Mouse (Mus musculus) forebrain, embryonic 15.5 days (tissue): Measurements from ENCODE around the gene Idua. TPM values are rescaled to one million over a fixed set of nuclear protein-coding genes. Genes with fewer than 3 reads are reported as not detected.
A peak's percentile ranks its signal among the peaks of the same experiment; 100 is the strongest.

Experiments
- ATAC-seq: fragments of 200-750 bp; cut with Nextera tagmentation; replicated peaks from 2 replicates; pipeline ENCODE4 v1.8.0; 2017; ENCODE audit warnings: mild to moderate bottlenecking, moderate TSS enrichment, moderate library complexity
- H3K27ac ChIP-seq: fragments of 300-500 bp; sonication (generic); replicated peaks from 2 replicates; pipeline ENCODE4 v1.5.1; 2015; ENCODE audit warnings: mild to moderate bottlenecking, inconsistent platforms
- H3K27me3 ChIP-seq: fragments of 300-500 bp; sonication (generic); 2 replicates; pipeline ENCODE4 v1.6.1; 2015; ENCODE audit warnings: inconsistent platforms
- H3K36me3 ChIP-seq: fragments of 300-500 bp; sonication (generic); 2 replicates; pipeline ENCODE4 v1.6.1; 2015; ENCODE audit warnings: mild to moderate bottlenecking, inconsistent platforms
- H3K4me1 ChIP-seq: fragments of 300-500 bp; sonication (generic); 2 replicates; pipeline ENCODE4 v1.6.1; 2015; ENCODE audit warnings: inconsistent platforms
- H3K4me2 ChIP-seq: fragments of 300-500 bp; sonication (generic); replicated peaks from 2 replicates; pipeline ENCODE4 v1.6.1; 2015; ENCODE audit warnings: mild to moderate bottlenecking, inconsistent platforms
- H3K4me3 ChIP-seq: fragments of 300-500 bp; sonication (generic); 2 replicates; pipeline ENCODE4 v1.5.1; 2015; ENCODE audit warnings: mild to moderate bottlenecking, inconsistent platforms
- H3K9ac ChIP-seq: fragments of 300-500 bp; sonication (generic); replicated peaks from 2 replicates; pipeline ENCODE4 v1.6.1; 2015; ENCODE audit warnings: mild to moderate bottlenecking, inconsistent platforms
- H3K9me3 ChIP-seq: fragments of 300-500 bp; sonication (generic); 2 replicates; pipeline ENCODE4 v1.6.1; 2016; ENCODE audit warnings: inconsistent platforms
- WGBS: fragments of 180-500 bp; shearing (Covaris S2); methylation state at CpG from one replicate; pipeline ENCODE4 v1.1.7; 2015; ENCODE audit warnings: mixed read lengths; 5-methylcytosine and 5-hydroxymethylcytosine counted together
- polyA plus RNA-seq: library from polyadenylated mRNA; unstranded; fragments of >200 nt; fragmentation: Nextera tagmentation; extraction: Ambion mirVana; gene quantifications from 2 replicates; pipeline ENCODE4 v1.2.1, GENCODE M21; 2015

Gene Idua
- polyA plus RNA-seq, 1 experiment from 2014 or later: 9.9 TPM

DNA sequence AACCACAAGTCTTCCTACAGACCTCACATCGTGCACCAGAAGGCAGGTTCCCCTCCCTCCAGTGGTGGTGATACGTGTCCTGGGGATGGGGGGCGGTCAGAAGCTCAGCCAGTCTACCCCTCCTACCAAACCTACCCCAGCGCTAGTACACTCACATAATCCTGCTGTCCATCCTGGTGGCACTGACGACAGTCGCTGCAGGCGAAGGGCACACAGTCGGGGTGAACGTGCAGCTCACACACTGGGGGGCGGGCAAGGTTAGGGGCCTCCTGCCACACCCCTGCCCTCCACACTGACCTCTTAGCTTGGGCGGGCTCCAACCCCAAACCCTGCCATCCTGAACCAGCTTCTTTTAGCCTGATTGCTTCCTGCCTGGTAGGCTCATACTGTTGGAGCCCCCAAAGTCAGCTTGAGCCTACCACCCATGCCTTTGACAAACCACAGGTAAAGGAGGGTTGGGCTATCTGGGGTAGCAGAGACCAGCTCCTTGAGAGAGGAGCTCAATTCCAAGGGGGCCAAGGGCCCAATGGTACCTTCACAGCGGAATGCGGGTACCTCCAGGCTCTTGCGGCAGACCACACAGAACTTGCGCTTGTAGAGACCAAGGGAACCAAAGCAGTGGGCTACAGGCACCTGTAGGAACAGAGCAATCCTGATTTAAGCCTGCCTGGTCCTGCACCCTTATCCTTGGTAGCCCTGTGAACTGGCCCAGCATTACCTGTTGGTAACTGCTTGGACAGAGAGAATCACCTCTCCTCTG is 4.1 kb upstream of the Idua start:
- no peak for ATAC-seq
- WGBS: 90% methylated on average over 15 of the region's 15 CpGs
- H3K4me3 ChIP-seq: no peak overlapping the region
- H3K27me3 ChIP-seq: no peaks in the 10 kb centered on the region
- no peak overlapping the region for H3K9ac ChIP-seq
- no peaks in the 10 kb centered on the region for H3K9me3 ChIP-seq
- peaks cover 43% of the 10 kb centered on the region for H3K36me3 ChIP-seq
- H3K4me1 ChIP-seq: peaks cover 25% of the 10 kb centered on the region
- H3K4me2 ChIP-seq: no peak overlapping the region
- no peak overlapping the region for H3K27ac ChIP-seq

- no peak for ATAC-seq
- WGBS: 80% methylated on average over 5 of the region's 5 CpGs
- Histone ChIP-seq H3K9me3 (no peaks in the 10 kb centered on the region), H3K4me1 (peaks cover 27% of the 10 kb centered on the region), H3K9ac (no peak overlapping the region), H3K27me3 (no peaks in the 10 kb centered on the region), H3K36me3 (peaks cover 43% of the 10 kb centered on the region), H3K27ac (no peak overlapping the region), H3K4me3 (no peak overlapping the region), H3K4me2 (no peak overlapping the region)
Observed at GRCm38 (mm10) chr5:108657406-108657805, 2.7 kb upstream of the Idua start.

DNA sequence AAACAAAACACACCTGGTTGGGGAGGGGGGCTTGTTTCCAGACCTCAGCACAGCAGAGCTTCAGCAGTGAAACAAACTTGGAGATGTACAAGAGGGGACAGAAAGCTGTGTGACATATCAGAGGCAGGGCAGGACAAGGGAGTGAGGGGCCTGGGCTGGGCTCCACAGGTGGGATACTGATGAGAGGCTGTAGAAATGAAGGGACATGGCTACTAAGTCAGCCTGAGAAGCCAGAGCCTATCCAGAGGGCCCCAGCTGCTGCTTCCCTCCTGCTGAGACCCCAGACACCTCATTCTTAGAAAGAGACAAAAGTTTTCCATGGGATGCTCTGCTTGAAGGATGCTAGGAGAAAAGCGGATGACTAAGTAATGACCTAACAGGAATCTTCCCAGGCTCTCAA is 1.5 kb upstream of the Idua start:
- ATAC-seq: no peak

GRCm38 (mm10) chr5:108660632-108661268 is 619 bp downstream of the Idua start:
- no peak overlapping the region for H3K27ac ChIP-seq
- peaks cover 27% of the 10 kb centered on the region for H3K4me1 ChIP-seq
- H3K27me3 ChIP-seq: peaks cover 5% of the 10 kb centered on the region; the same call in 1 of the 2 replicates
- peak; percentile 98 for ATAC-seq
- peak overlapping the region; percentile 86 for H3K9ac ChIP-seq
- 16% methylated on average over 36 of the region's 36 CpGs for WGBS
- peak overlapping the region; percentile 90 for H3K4me2 ChIP-seq
- H3K9me3 ChIP-seq: no peaks in the 10 kb centered on the region
- H3K36me3 ChIP-seq: peaks cover 12% of the 10 kb centered on the region
- peak overlapping the region; percentile 58 for H3K4me3 ChIP-seq

More for the DNA sequence above, 1.5 kb upstream of the Idua start:
- H3K9me3 ChIP-seq: no peaks in the 10 kb centered on the region
- no peak overlapping the region for H3K4me3 ChIP-seq
- H3K9ac ChIP-seq: no peak overlapping the region
- no peak overlapping the region for H3K27ac ChIP-seq
- H3K4me2 ChIP-seq: no peak overlapping the region
- 92% methylated on average over 1 of the region's 1 CpGs for WGBS
- H3K27me3 ChIP-seq: no peaks in the 10 kb centered on the region
- peaks cover 30% of the 10 kb centered on the region for H3K36me3 ChIP-seq
- H3K4me1 ChIP-seq: peaks cover 27% of the 10 kb centered on the region

- H3K27ac ChIP-seq: no peak overlapping the region
- no peak for ATAC-seq
Observed at GRCm38 (mm10) chr5:108662772-108663171, 2.6 kb downstream of the Idua start.

DNA sequence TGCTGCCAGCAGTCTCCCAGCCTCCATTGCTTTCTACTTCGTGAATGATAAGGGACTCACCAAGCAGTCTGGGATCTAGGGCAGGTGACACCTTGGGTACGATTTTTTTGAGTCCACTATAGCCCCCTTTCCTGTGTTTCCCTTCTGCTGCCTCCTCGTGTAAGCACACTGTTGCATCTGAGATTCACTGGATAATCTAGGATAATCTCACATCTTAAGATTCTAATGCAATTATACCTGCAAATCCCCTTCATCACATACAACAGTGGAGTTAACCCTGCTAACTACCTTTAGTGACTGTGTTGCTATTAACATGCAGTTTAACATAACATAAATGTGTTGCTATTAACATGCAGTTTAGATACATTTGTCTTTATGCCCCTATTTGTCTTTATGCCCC is 4.9 kb downstream of the Idua start:
- Histone ChIP-seq H3K27me3 (peaks cover 5% of the 10 kb centered on the region; the same call in 1 of the 2 replicates), H3K9ac (no peak overlapping the region), H3K36me3 (no peaks in the 10 kb centered on the region), H3K4me2 (no peak overlapping the region), H3K4me1 (peaks cover 22% of the 10 kb centered on the region), H3K9me3 (no peaks in the 10 kb centered on the region), H3K4me3 (no peak overlapping the region), H3K27ac (no peak overlapping the region)
- no peak for ATAC-seq
- 42% methylated on average over 3 of the region's 3 CpGs for WGBS

More at GRCm38 (mm10) chr5:108662772-108663171, 2.6 kb downstream of the Idua start:
- WGBS: 88% methylated on average over 4 of the region's 4 CpGs
- Histone ChIP-seq H3K36me3 (no peaks in the 10 kb centered on the region), H3K4me1 (peaks cover 27% of the 10 kb centered on the region), H3K4me2 (no peak overlapping the region), H3K9ac (no peak overlapping the region), H3K4me3 (no peak overlapping the region), H3K27me3 (peaks cover 5% of the 10 kb centered on the region; the same call in 1 of the 2 replicates), H3K9me3 (no peaks in the 10 kb centered on the region)

- Histone ChIP-seq H3K27me3 (peaks cover 5% of the 10 kb centered on the region; the same call in 1 of the 2 replicates), H3K4me3 (no peak overlapping the region), H3K36me3 (peaks cover 7% of the 10 kb centered on the region; the same call in 1 of the 2 replicates), H3K4me1 (peaks cover 19% of the 10 kb centered on the region), H3K9ac (no peak overlapping the region), H3K9me3 (no peaks in the 10 kb centered on the region), H3K4me2 (no peak overlapping the region), H3K27ac (no peak overlapping the region)
- no peak for ATAC-seq
- 90% methylated on average over 2 of the region's 2 CpGs for WGBS
Observed at GRCm38 (mm10) chr5:108667370-108667769, 7.2 kb downstream of the Idua start.

DNA sequence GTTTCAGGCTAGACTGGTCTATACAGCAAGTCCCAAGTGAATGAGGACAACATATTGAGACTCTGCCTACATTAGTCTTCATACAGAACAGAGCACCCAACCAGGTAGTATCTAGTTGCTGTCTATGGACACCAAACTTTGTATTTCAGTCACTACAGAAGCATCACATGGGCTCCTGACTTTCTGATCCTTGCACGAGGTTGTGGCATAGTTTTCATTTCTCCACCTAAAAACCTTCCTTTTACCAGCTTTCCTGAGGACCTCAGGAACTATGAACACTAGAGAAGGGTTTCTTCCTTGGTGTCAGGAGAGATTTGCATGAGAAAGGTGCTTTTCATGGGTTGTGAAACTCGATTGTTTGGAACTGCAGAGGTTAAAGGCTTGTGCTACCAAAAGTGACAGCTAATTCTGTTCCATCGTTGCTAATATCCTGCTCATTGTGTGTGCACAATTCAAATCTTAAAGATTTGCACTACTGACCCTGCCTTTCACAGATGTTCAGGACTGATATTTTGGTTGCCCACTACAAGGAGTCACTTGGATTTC is 8.3 kb downstream of the Idua start:
- peaks cover 11% of the 10 kb centered on the region; the same call in 1 of the 2 replicates for H3K36me3 ChIP-seq
- no peak; the same call in 1 of the 2 replicates for ATAC-seq
- H3K27me3 ChIP-seq: peaks cover 5% of the 10 kb centered on the region; the same call in 1 of the 2 replicates
- no peaks in the 10 kb centered on the region for H3K9me3 ChIP-seq
- peak overlapping the region; percentile 86 for H3K27ac ChIP-seq
- H3K9ac ChIP-seq: peak overlapping the region; percentile 60
- peak overlapping the region; percentile 64 for H3K4me2 ChIP-seq
- peaks cover 19% of the 10 kb centered on the region for H3K4me1 ChIP-seq
- 16% methylated on average over 3 of the region's 3 CpGs for WGBS
- H3K4me3 ChIP-seq: peak overlapping the region; percentile 52

DNA sequence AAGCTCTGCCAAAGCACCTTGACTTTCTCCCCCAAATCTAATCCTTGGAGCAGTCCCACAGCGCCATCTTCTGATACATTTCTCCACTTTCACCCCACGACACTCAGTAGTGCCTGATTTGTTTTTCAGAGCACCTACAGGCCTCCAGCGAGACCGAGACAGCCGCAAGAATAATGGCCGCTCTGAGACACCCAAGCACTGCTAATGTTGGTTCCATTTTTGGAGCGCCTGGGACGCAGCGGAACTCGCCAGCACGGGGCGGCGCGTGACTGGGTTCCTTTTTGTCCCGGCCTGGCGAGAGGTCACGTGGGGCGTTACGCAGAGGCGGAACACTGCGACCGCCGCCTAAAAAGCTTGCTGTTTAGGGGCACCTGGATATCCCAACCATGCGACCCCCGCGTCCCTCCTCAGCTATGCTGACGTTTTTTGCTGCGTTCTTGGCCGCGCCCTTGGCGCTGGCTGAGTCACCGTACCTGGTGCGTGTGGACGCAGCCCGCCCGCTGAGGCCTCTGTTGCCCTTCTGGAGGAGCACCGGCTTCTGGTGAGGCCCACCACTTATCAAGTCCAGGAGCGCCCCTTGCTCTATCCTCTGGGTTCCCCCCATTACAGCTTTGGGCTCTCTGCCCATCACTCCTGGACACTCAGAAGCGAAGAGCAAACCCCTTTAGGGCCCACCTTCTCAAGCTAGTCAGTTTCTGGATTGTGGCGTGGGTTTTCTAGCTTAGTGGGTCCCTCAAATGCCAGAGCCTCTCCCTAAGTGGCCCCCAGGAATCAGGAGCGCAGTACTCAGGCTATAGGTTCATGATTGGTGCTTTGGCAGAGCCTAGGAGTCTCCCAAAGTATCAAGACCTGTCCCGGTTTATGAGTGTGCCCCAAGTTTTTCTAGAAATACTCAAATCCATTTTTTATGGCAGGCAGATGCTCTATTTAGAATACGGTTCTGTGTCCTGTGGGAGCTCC is 9.1 kb downstream of the Idua start, which contains the start of gene Dgkq:
TSS of gene Dgkq (minus strand) at position 696 of the 960 bp plus-strand sequence.
- H3K27me3 ChIP-seq: peaks cover 5% of the 10 kb centered on the region; the same call in 1 of the 2 replicates
- peak within 1 kb of the TSS; percentile 52 for H3K4me3 ChIP-seq
- WGBS: 6% methylated on average over 43 of the region's 43 CpGs
- peak within 1 kb of the TSS; percentile 64 for H3K4me2 ChIP-seq
- H3K27ac ChIP-seq: peak within 1 kb of the TSS; percentile 86
- H3K9ac ChIP-seq: peak within 1 kb of the TSS; percentile 60
- H3K4me1 ChIP-seq: peaks cover 19% of the 10 kb centered on the region
- no peaks in the 10 kb centered on the region for H3K9me3 ChIP-seq
- peaks cover 11% of the 10 kb centered on the region; the same call in 1 of the 2 replicates for H3K36me3 ChIP-seq
- peak; percentile 84 for ATAC-seq

DNA sequence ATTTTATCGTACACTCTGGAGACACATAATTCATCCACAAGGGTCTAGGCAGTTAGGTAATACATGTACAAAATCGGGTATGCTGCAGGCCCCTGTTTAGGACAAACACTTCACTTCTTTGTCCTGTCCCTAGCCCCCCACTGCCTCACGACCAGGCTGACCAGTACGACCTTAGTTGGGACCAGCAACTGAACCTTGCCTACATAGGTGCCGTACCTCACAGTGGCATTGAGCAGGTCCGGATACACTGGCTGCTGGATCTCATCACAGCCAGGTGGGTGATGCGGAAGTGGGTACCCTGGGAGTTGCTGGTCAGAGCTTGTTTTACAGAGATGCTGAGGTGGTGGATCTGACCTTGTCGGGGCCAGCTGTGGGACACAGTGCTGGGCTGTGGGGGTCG is 9.9 kb downstream of the Idua start:
- Histone ChIP-seq H3K4me2 (peak overlapping the region; percentile 64), H3K9ac (no peak overlapping the region), H3K36me3 (peaks cover 11% of the 10 kb centered on the region; the same call in 1 of the 2 replicates), H3K27ac (no peak overlapping the region), H3K4me1 (peaks cover 19% of the 10 kb centered on the region), H3K27me3 (no peaks in the 10 kb centered on the region), H3K9me3 (no peaks in the 10 kb centered on the region), H3K4me3 (peak overlapping the region; percentile 52)
- 88% methylated on average over 9 of the region's 9 CpGs for WGBS
- ATAC-seq: peak; percentile 7; the same call in 1 of the 2 replicates

DNA sequence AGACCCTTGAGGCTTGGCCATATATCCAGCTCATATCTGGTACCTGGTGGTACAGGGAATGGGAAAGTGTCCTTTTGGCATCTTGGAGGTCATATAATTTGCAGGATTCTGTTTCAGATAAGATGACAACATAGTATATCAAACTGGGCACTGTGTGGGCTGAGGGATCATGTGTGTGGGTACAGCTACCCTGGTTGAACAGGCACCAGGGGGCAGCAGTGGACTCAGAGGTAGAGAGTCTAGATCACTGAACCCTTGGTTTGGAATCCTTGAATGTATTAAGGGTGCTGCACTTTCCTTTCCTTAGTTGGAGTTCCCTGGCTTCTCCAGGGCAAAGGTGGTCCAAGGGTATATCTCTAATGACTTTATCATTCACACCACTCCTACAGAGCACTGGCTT is 10.7 kb downstream of the Idua start:
- Histone ChIP-seq H3K36me3 (peaks cover 11% of the 10 kb centered on the region; the same call in 1 of the 2 replicates), H3K27me3 (no peaks in the 10 kb centered on the region), H3K4me1 (peaks cover 19% of the 10 kb centered on the region), H3K4me2 (no peak overlapping the region), H3K9me3 (no peaks in the 10 kb centered on the region), H3K27ac (no peak overlapping the region), H3K9ac (no peak overlapping the region), H3K4me3 (no peak overlapping the region)
- no peak for ATAC-seq
